Mouse (Mus musculus) heart, embryonic 16.5 days (tissue): Measurements from ENCODE around the gene Gabrr1. TPM values are rescaled to one million over a fixed set of nuclear protein-coding genes. Genes with fewer than 3 reads are reported as not detected.

ENCODE experiments used
- ATAC-seq: fragments of 200-750 bp; cut with Nextera tagmentation; replicated peaks from 2 replicates; pipeline ENCODE4 v1.8.0; 2017; ENCODE audit warnings: moderate number of reproducible peaks; ENCODE audit not compliant: insufficient read depth, low FRiP score; ENCODE audit errors: extremely low read depth
- H3K27ac ChIP-seq: fragments of 300-500 bp; sonication (generic); 2 replicates; pipeline ENCODE4 v1.5.1; 2014; ENCODE audit warnings: mild to moderate bottlenecking, low read length, control low read depth, moderate library complexity
- H3K27me3 ChIP-seq: fragments of 300-500 bp; sonication (generic); 2 replicates; pipeline ENCODE4 v1.6.1; 2014; ENCODE audit warnings: low read length, mixed read lengths; ENCODE audit not compliant: control insufficient read depth, insufficient read depth
- H3K36me3 ChIP-seq: fragments of 300-500 bp; sonication (generic); 2 replicates; pipeline ENCODE4 v1.6.1; 2014; ENCODE audit not compliant: control insufficient read depth, insufficient read depth
- H3K4me1 ChIP-seq: fragments of 300-500 bp; sonication (generic); 2 replicates; pipeline ENCODE4 v1.6.1; 2014; ENCODE audit warnings: low read length, mixed read lengths; ENCODE audit not compliant: control insufficient read depth, insufficient read depth
- H3K4me2 ChIP-seq: fragments of 300-500 bp; sonication (generic); 2 replicates; pipeline ENCODE4 v1.6.1; 2014; ENCODE audit warnings: low read depth, mild to moderate bottlenecking, control low read depth, low read length
- H3K4me3 ChIP-seq: fragments of 300-500 bp; sonication (generic); 2 replicates; pipeline ENCODE4 v1.5.1; 2014; ENCODE audit warnings: mild to moderate bottlenecking, control low read depth, low read length
- H3K9ac ChIP-seq: fragments of 300-500 bp; sonication (generic); 2 replicates; pipeline ENCODE4 v1.6.1; 2014; ENCODE audit warnings: low read length, control low read depth
- H3K9me3 ChIP-seq: fragments of 300-500 bp; sonication (generic); replicated peaks from 2 replicates; pipeline ENCODE4 v1.6.1; 2016; ENCODE audit warnings: low read length; ENCODE audit not compliant: control insufficient read depth
- WGBS: fragments of 180-500 bp; shearing (Covaris S2); extraction: QIAGEN DNeasy Blood & Tissue Kit; methylation state at CpG from one replicate; pipeline ENCODE4 v1.1.7; 2014; 5-methylcytosine and 5-hydroxymethylcytosine counted together
- polyA plus RNA-seq: library from polyadenylated mRNA; unstranded; fragments of >200 nt; fragmentation: Nextera tagmentation; extraction: Ambion mirVana; gene quantifications from 2 replicates; pipeline ENCODE4 v1.2.1, GENCODE M21; 2015

Gabrr1 gene
- polyA plus RNA-seq, 1 experiment from 2014 or later: 0.12 TPM

DNA sequence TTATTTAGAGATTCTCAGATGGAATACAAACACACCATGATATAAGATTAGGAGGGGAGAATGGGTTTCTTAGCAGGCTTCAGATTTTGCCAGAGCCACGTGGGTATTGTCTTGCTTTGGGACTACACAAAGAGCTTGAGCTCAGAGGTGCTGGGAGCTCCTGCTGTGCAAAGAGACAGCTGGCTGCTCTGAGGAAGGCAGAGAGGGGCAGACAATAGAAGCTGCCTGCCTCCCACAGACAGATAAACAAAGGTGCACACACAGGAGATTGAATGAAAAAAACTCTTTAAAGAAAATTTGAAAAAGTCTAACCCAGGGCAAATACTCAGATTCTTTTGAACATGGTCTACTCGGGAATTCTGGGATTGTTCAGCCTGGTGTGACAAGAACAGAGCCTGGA, 65.8 kb downstream of the Gabrr1 start:
- H3K4me2 ChIP-seq: no peak overlapping the region
- H3K4me1 ChIP-seq: no peaks in the 10 kb centered on the region
- H3K4me3 ChIP-seq: no peak overlapping the region
- H3K27ac ChIP-seq: no peak overlapping the region
- WGBS: 22% methylated on average over 2 of the region's 2 CpGs
- no peak overlapping the region for H3K9ac ChIP-seq
- H3K9me3 ChIP-seq: peaks cover 5% of the 10 kb centered on the region; the same call in 1 of the 2 replicates
- no peaks in the 10 kb centered on the region for H3K27me3 ChIP-seq
- no peak for ATAC-seq
- H3K36me3 ChIP-seq: no peaks in the 10 kb centered on the region

- H3K4me2 ChIP-seq: no peak overlapping the region
- no peak for ATAC-seq
- H3K27me3 ChIP-seq: peaks cover 2% of the 10 kb centered on the region
- no peak overlapping the region for H3K9ac ChIP-seq
- no peaks in the 10 kb centered on the region for H3K36me3 ChIP-seq
- WGBS: 10% methylated on average over 4 of the region's 4 CpGs
- no peak overlapping the region for H3K4me3 ChIP-seq
- H3K27ac ChIP-seq: no peak overlapping the region
- peaks cover 8% of the 10 kb centered on the region for H3K4me1 ChIP-seq
- no peaks in the 10 kb centered on the region for H3K9me3 ChIP-seq
Measured at GRCm38 (mm10) chr4:33204682-33205081, 72.4 kb downstream of the Gabrr1 start.

DNA sequence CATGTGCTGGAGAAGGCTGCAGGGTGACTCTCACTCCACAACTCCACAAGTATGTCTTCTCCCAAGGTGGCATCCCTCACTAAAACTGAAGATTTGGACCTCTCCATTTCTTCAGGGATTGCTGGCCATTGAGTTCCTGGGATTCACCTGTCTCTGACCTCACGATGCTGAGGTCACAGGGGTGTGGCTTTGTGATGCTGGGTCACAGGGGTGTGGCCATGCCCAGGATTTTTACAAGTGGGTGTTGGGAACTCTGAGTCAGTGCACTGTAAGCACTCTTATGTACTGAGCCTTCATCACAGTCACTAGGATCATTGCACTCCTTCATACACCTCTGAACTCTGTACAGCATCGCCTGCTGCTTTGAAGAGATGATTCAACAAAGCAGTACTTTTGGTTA, 75.2 kb downstream of the Gabrr1 start:
- Histone ChIP-seq H3K36me3 (no peaks in the 10 kb centered on the region), H3K9ac (no peak overlapping the region), H3K27ac (no peak overlapping the region), H3K4me2 (no peak overlapping the region), H3K4me3 (no peak overlapping the region), H3K27me3 (peaks cover 2% of the 10 kb centered on the region), H3K9me3 (no peaks in the 10 kb centered on the region), H3K4me1 (peaks cover 9% of the 10 kb centered on the region)
- WGBS: 79% methylated on average over 2 of the region's 2 CpGs
- ATAC-seq: no peak

GRCm38 (mm10) chr4:33208881-33209841, 76.8 kb downstream of the Gabrr1 start, which contains the start of gene Srsf12:
TSS of gene Srsf12 (plus strand) at chr4:33208991.
- Histone ChIP-seq H3K9ac (peak within 1 kb of the TSS; percentile 82), H3K4me3 (peak within 1 kb of the TSS; percentile 71), H3K9me3 (peaks cover 3% of the 10 kb centered on the region; the same call in 1 of the 2 replicates), H3K27me3 (peaks cover 2% of the 10 kb centered on the region), H3K4me1 (peaks cover 9% of the 10 kb centered on the region), H3K4me2 (peak within 1 kb of the TSS; percentile 100), H3K27ac (no peak within 1 kb of the TSS), H3K36me3 (no peaks in the 10 kb centered on the region)
- 4% methylated on average over 51 of the region's 65 CpGs for WGBS
- ATAC-seq: peak; percentile 70

Other genes starting within 250 kb of the Gabrr1 start
- gene Ankrd6, start 181.7 kb upstream of the Gabrr1 start, polyA plus RNA-seq: 4.7 and 5.6 TPM in 2 replicates
- gene Rragd, start 149.5 kb upstream of the Gabrr1 start, polyA plus RNA-seq: 41.9 and 44.7 TPM in 2 replicates
- gene Ube2j1, start 101.1 kb upstream of the Gabrr1 start, polyA plus RNA-seq: 32.9 and 35.3 TPM in 2 replicates
- gene Gabrr2, start 69.5 kb upstream of the Gabrr1 start, polyA plus RNA-seq: 0.17 and 0.69 TPM in 2 replicates
- gene Pm20d2, start 57.2 kb downstream of the Gabrr1 start, polyA plus RNA-seq: 2.6 and 2.9 TPM in 2 replicates
- gene Srsf12, start 76.5 kb downstream of the Gabrr1 start, polyA plus RNA-seq: 1.6 and 2.3 TPM in 2 replicates
- 77.8 and 86.2 TPM in 2 replicates for gene Pnrc1, start 157.6 kb downstream of the Gabrr1 start, polyA plus RNA-seq
- gene Rngtt, start 177.8 kb downstream of the Gabrr1 start, polyA plus RNA-seq: 15.1 and 16.4 TPM in 2 replicates